Comparison of ENCODE assay signal across 19 mouse cellular contexts in the genomic region with DNA sequence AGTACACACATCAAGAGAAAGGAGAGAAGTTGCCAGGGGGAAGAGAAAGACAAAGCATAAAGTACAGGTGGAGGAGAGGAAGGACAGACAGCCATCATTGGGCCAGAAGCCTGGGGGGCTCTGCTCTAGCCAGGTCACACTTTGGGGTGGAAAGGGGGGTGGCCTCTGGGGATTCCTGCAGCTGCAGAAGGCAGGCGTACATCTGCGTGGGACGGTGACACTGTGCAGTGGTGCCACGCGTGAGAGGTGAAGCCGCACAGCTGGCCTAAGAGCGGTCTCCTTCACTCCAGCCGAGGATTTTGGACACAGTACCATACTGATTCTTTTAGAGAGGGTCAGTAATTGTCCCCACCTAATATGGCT. TPM values are rescaled to one million over a fixed set of nuclear protein-coding genes. Genes with fewer than 3 reads are reported as not detected.
A peak's percentile ranks its signal among the peaks of the same experiment; 100 is the strongest.
DNase-seq lines count a peak whose midpoint lies in the region; ATAC-seq and TF ChIP-seq lines count a peak whose summit lies in the region.
"Had no signal": no experiment of that assay in that cellular context is flagged by ENCODE, and none has a peak within 500 bp of the region (broad histone marks: within the 10 kb centered on the region; RNA-seq: fewer than 3 reads in every experiment).

No protein-coding gene starts in this region.

- H3K4me3 ChIP-seq in intestine, postnatal 0 days (ENCODE audit: low read depth, low read length), result no peak overlapping the region
- H3K4me3 ChIP-seq in intestine, embryonic 15.5 days (replicated peaks), result no peak overlapping the region
- H3K4me3 ChIP-seq: embryonic facial prominence, embryonic 13.5 days; forebrain, embryonic 12.5 days; heart, embryonic 12.5 days; hindbrain, embryonic 10.5 days had no signal

- peak; percentile 29 for DNase-seq in cerebellum, adult 11 months
- DNase-seq in cerebellum, postnatal 4 days (ENCODE audit: low spot score in 2 of 2), result no peak
- DNase-seq in cerebellum, adult 9-11 months, result peak; percentile 56
- no peak for DNase-seq in cerebellum, postnatal 25 days
- no peak for DNase-seq in spleen, postnatal 14 days (ENCODE audit: low spot score in 2 of 2)
- DNase-seq: adrenal gland, adult 8-10 months; adrenal gland, postnatal 36 days; B cell, adult 2 months had no signal

- no peaks in the 10 kb centered on the region for H3K9me3 ChIP-seq in intestine, postnatal 0 days (ENCODE audit: control insufficient read depth)
- no peaks in the 10 kb centered on the region for H3K9me3 ChIP-seq in intestine, embryonic 15.5 days
- H3K9me3 ChIP-seq: embryonic facial prominence, embryonic 13.5 days; forebrain, embryonic 12.5 days; G1E; heart, embryonic 12.5 days; hindbrain, embryonic 10.5 days had no signal

- no peak overlapping the region for H3K27ac ChIP-seq in intestine, postnatal 0 days (ENCODE audit: low read depth, low read length)
- no peak overlapping the region for H3K27ac ChIP-seq in intestine, embryonic 15.5 days
- H3K27ac ChIP-seq: embryonic facial prominence, embryonic 13.5 days; forebrain, embryonic 12.5 days; hindbrain, embryonic 10.5 days; hindbrain, embryonic 14.5 days had no signal

- peaks cover 22% of the 10 kb centered on the region for H3K36me3 ChIP-seq in intestine, postnatal 0 days (ENCODE audit: control insufficient read depth, insufficient read depth)
- peaks cover 4% of the 10 kb centered on the region; the same call in 1 of the 2 replicates for H3K36me3 ChIP-seq in intestine, embryonic 15.5 days
- H3K36me3 ChIP-seq: embryonic facial prominence, embryonic 13.5 days; forebrain, embryonic 12.5 days; heart, embryonic 12.5 days; hindbrain, embryonic 10.5 days had no signal

- TF ChIP-seq CTCF in intestine, postnatal 0 days (IDR thresholded peaks at IDR 0.05; ENCODE audit: low read depth), result no peak

- H3K4me2 ChIP-seq in intestine, postnatal 0 days (replicated peaks; ENCODE audit: low read depth), result no peak overlapping the region
- no peak overlapping the region for H3K4me2 ChIP-seq in intestine, embryonic 15.5 days (replicated peaks)
- H3K4me2 ChIP-seq: embryonic facial prominence, embryonic 13.5 days; forebrain, embryonic 12.5 days; heart, embryonic 12.5 days; hindbrain, embryonic 14.5 days had no signal

- 89% methylated on average over 8 of the region's 8 CpGs for WGBS in intestine, postnatal 0 days
- 91% methylated on average over 8 of the region's 8 CpGs for WGBS in intestine, embryonic 15.5 days

- H3K27me3 ChIP-seq in intestine, postnatal 0 days (replicated peaks; ENCODE audit: control insufficient read depth, insufficient read depth, low read length), result no peaks in the 10 kb centered on the region
- H3K27me3 ChIP-seq in intestine, embryonic 15.5 days (replicated peaks), result no peaks in the 10 kb centered on the region
- H3K27me3 ChIP-seq: heart, embryonic 12.5 days had no signal

- ATAC-seq in intestine, postnatal 0 days, result no peak
- ATAC-seq in intestine, embryonic 15.5 days, result no peak
- ATAC-seq: CD4-positive, CD25-positive, alpha-beta regulatory T cell, adult 4 months; forebrain, embryonic 16.5 days; intestine, embryonic 16.5 days had no signal

- H3K9ac ChIP-seq in intestine, postnatal 0 days (ENCODE audit: low read depth, low read length), result 0 out of 2 replicates have a peak overlapping the region, but pooled peaks have one; percentile 3
- no peak overlapping the region for H3K9ac ChIP-seq in intestine, embryonic 15.5 days
- H3K9ac ChIP-seq: embryonic facial prominence, embryonic 13.5 days; forebrain, embryonic 12.5 days; heart, embryonic 12.5 days; hindbrain, embryonic 14.5 days had no signal

- H3K4me1 ChIP-seq in intestine, postnatal 0 days (replicated peaks; ENCODE audit: control insufficient read depth, insufficient read depth, low read length), result peaks cover 25% of the 10 kb centered on the region
- H3K4me1 ChIP-seq in intestine, embryonic 15.5 days (replicated peaks), result peaks cover 35% of the 10 kb centered on the region

RNA-seq across cellular contexts. Expression of gene H6pd, which starts 16.2 kb away (rescaled TPM):
- 33.1 and 37.5 TPM in 2 replicates for polyA plus RNA-seq in intestine, postnatal 0 days (2015; fragmentation: Nextera tagmentation; extraction: Ambion mirVana)
- polyA plus RNA-seq in intestine, embryonic 15.5 days (2015; fragmentation: Nextera tagmentation; extraction: Ambion mirVana), result 22.2 and 24.0 TPM in 2 replicates

RNA-seq across cellular contexts. Expression of gene Spsb1, which starts 37.8 kb away (rescaled TPM):
- 26.4 and 26.5 TPM in 2 replicates for polyA plus RNA-seq in intestine, postnatal 0 days (2015; fragmentation: Nextera tagmentation; extraction: Ambion mirVana)
- polyA plus RNA-seq in intestine, embryonic 15.5 days (2015; fragmentation: Nextera tagmentation; extraction: Ambion mirVana), result 17.0 and 18.2 TPM in 2 replicates

Comparison
In these comparisons a context has a peak if more than half of its experiments do, and no peak if none do; other contexts are left out.
1. DNase-seq: peak in cerebellum, adult 11 months (single experiment) and cerebellum, adult 9-11 months (single experiment); none in cerebellum, postnatal 4 days (0 of 2), cerebellum, postnatal 25 days (0 of 2) and spleen, postnatal 14 days (0 of 2).